Mouse (Mus musculus): Measurements from ENCODE around the gene Ppef2. TPM values are rescaled to one million over a fixed set of nuclear protein-coding genes. Genes with fewer than 3 reads are reported as not detected.
A peak's percentile ranks its signal among the peaks of the same experiment; 100 is the strongest.

Gene Ppef2
- 4.7 and 5.5 TPM in 2 replicates for total RNA-seq (2015)
- total RNA-seq (2017) = 2.7 TPM in 2 replicates

DNA sequence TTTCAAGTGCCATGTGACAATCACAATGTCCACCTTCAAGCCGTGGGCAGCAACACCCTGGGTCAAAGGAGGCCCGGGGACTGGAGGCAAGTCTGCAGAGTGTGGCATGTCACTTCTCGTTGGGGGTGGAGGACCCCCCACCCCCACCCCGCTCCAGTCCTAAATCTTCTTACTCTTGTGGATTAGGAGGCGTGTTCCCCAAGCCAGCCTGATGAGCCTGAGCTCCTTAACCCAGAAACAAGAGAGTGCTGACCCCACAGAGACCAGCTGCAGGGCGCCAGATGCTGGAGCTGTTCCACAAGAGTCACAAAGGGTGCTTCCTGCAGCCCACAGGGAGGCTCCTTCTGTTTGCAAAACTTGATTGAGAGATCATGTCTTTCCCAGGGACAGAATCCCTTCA is at the start of gene Ppef2:
Ppef2 (minus strand) TSS at position 61 of the 400 bp plus-strand sequence.
- peak; percentile 19; the same call in 1 of the 2 replicates for ATAC-seq (ENCODE audit: poor library complexity, severe bottlenecking)

DNA sequence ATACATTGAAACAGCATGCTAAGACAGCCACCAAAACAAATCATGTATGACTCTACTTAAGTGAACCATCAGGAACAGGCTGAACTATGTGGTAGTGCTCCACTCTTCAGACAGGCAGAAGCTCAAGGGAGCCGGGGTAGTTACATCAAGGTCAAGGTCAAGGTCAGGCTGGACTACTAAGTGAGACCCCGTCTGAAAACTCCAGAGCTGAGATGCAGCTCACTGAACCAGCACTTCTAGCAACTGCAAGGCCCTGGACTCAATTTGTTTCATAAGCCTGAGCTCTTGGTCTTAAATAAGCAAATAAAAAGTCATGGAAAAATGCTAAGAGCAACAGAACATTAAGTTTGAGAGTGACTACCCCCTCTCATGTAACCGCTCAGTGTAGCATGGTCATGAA is 48.2 kb upstream of the Ppef2 start:
- no peak for ATAC-seq (ENCODE audit: poor library complexity, severe bottlenecking)

DNA sequence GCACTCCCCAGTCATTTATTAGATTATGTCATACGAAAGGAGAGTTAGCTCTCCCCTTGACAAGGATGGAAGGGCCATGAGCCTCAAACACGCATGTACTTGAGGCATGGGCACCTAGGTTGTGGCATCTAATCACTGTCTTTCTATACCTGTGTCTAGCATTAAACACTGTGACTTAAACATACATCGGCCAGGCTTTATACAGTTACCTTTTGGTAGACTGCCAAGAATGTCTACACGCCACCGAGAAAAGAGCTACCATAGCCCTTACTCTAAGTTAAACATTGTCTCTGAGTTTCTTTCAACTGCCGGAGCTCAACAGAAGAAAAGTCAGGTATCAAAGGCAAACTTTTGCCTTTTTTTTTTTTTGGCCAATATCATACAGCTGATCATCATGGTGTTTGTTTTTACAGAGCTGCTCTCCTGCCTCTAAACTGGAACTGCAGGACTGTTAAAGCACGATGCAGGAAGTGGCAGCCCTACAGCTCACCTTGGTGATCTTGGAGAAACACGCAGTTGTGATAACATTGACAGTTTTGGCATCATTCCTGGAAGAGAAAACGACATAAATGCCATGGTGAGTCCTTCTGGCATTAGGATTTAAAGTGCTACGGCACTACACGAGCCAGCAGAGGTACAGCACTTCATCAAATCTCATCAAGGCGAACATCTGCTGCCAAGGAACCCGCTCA is 46.2 kb upstream of the Ppef2 start:
- ATAC-seq (ENCODE audit: poor library complexity, severe bottlenecking) = no peak

DNA sequence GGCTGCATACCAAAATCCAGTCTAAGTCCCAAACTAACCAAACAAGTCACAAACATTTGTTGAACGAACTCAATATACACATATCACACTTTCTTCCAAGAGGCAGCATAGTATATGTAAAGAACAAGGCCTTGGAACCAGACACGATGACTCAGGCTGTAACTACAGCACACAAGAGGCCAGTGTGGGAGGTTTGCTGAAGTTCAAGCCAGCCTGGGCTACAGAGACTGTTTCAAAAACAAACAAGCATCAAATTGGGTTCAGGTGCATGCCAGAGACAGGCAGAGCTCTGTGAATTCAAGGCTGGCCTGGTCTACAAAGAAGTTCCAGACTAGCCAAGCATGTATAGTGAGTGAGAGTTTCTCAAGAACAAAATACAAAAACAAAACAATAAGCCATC is 38.4 kb upstream of the Ppef2 start:
- ATAC-seq (ENCODE audit: poor library complexity, severe bottlenecking) = no peak

DNA sequence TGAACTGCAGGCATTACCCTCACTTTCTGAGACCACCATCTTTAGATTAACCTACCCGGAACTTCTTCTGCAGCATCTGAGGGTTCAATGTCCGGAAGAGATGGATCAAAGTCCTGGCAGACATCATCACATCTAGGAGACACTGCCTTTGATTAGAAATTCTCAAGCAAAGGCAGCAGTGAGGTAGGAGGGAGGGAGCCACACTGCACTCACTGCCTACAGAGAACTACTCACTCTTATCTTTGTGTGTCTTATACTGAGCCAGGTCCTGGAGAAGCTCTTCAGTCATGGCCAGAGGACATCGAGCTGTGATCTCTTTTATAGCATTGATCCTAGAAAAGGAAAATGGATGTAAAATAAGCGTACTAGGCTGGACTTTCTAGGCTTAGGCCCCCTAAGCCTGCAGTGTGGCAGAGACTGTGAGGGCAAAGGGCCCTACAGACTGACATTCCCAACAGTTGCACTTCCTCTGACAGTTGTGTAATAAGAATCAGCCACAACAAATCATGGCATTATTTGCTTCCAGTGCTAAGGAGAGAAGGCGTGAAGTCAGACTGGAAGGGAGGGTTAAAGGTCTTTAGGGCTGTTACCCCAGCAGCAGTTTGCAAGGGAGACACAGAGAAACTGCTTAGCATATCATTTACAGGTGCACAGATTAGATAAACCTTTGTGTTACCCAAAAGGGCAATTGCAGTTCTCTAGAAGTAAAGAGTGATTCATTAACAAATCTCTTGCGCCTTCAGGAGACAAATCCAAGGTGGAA is 35.8 kb upstream of the Ppef2 start:
- peak; percentile 33; the same call in 1 of the 2 replicates for ATAC-seq (ENCODE audit: poor library complexity, severe bottlenecking)

DNA sequence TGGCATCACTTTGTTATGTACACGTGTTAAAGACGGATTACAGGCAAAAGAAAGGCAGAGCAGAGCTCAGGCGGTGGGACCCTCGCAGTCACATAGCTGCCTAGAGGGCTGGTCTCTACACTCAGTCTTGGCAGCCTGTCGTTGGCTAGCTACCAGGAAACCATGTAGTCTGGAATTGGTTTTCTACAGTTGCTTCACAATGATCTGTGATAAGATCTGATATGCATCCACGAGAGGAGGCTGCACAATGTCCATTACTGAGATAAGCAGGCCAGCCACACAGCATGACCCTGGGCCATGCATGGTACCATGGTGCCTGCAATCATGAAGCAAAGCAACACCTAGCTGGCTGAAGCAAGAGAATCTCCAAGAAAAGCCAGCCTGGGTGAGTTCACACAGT is 31.8 kb upstream of the Ppef2 start:
- no peak for ATAC-seq (ENCODE audit: poor library complexity, severe bottlenecking)

DNA sequence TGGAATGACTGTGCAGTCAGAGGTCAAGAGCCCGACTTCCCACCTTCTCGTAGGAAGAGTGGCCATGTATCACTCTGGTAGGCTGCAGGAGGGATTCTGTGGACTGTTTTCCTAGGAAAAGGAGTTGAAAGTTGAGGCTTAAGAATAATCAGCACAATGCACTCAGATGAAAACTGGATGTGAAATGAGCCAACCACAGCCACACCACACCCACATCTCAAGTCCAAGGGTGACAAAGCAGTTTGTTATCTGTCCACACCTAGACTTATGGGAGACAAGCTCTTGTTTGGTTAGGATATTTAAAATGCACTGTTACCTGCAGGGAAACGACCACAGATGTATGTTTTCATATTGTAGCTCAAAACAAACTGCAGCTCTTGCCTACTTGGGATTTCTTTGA is 27.0 kb upstream of the Ppef2 start:
- ATAC-seq (ENCODE audit: poor library complexity, severe bottlenecking) = peak; percentile 45

DNA sequence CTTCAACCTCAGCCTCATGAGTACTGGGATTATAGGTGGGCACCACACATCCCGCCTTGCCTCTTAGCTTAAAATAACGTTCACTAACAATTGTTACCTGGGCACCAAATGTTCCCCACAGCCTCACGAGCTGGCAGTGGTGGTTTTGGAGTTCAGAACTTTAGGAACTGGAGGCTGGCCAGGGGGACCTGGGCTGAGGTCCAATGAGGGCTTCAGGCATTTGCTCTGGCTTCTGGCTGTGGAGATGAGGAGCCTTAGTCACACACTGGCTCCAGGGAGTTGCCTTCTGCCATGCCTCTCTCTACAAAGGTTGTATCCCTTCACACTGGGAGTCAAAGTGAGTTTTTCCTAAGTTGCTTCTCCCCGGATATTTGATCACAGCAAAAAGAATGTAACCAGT is 26.5 kb upstream of the Ppef2 start:
- ATAC-seq (ENCODE audit: poor library complexity, severe bottlenecking) = no peak

DNA sequence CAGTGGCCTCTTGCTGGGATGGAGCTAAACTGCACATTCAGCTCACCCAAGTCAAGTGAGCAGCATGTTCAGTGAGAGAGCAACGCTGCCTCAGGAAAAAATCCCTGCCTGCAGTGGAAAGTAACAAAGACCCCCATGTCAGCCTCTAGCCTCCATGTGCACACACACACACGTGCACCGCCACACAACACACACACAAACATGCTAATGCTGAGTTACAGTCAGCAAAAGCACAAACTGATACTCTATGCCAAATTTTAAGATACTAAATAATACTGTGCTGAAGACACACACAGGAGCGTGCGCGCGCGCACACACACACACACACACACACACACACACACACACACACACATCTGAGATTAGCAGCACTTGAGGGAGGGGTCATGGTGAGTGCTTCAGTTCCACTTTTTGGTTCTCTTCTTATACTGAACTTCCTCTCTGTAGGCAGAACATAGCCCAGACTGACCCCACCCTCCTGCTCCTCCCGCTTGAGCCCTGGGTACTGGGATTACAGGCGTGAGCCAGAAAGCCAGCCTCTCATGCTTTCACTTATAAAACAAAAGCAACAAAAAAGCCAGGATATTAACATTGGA is 23.0 kb upstream of the Ppef2 start:
- peak; percentile 72 for ATAC-seq (ENCODE audit: poor library complexity, severe bottlenecking)

DNA sequence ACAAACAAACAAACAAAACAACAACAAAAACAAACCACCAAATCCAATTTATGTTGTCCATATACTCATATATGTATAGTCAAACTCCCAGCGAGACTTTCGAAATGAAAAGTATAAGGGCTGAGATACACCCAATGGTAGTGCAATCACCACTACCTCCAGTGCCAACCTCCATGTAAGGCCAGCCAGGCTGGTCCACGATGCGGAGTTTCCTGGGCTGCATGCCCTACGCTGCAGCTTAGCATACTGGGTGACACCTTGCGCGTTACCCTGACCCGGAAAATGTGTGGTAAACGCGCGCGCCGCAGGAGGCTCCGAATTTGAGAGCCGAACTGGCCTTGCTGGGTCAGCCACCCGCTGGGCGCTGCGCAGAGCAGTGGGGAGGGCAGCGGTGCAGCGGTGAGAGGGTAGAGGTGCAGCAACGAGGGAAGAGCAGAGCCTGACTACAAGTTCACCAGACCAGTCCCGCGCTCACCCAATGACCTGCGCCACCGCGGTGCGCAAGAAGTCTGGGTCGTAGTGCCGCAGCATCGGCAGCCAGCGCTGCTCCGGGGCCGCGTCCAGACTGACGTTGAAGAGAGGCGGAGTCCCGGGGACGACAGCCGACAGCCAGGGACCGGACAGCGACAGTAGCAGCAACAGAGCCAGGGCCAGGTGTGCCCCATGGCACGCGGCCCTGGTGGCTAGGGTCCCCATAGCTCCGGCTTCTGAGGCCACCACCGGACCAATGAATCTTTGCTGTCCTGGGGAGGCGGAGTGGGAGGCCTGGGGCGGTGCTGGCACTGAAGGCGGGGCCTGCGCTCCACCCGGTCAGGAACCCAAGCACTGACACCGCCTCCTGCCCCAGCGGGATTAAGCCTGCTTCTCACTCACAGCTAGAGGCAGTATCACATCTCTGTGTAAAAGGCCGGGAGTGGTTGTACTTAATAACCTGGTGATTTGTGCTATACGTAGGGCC is 21.6 kb upstream of the Ppef2 start, which contains the start of gene Naaa:
Naaa (minus strand) TSS at position 734 of the 958 bp plus-strand sequence.
- peak; percentile 83 for ATAC-seq (ENCODE audit: poor library complexity, severe bottlenecking)

DNA sequence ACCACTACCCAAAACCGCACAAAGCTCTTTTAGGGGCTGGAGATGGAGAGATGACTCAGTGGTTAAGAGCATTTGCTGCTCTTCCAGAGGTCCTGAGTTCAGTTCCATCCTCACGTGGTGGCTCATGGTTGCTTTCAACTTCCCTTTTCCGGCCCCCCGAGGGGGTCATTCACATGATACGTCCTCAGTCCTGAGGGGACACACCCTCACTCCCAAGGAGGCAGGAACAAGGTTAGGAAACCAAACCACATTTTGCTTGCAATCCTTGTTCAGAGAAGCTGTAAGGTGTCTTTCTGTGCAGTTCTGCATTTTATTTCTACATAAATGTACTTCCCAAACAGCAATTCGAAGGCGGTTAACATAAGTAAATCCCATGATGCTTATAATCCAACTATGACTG is 14.4 kb upstream of the Ppef2 start:
- peak; percentile 93 for ATAC-seq (ENCODE audit: poor library complexity, severe bottlenecking)

DNA sequence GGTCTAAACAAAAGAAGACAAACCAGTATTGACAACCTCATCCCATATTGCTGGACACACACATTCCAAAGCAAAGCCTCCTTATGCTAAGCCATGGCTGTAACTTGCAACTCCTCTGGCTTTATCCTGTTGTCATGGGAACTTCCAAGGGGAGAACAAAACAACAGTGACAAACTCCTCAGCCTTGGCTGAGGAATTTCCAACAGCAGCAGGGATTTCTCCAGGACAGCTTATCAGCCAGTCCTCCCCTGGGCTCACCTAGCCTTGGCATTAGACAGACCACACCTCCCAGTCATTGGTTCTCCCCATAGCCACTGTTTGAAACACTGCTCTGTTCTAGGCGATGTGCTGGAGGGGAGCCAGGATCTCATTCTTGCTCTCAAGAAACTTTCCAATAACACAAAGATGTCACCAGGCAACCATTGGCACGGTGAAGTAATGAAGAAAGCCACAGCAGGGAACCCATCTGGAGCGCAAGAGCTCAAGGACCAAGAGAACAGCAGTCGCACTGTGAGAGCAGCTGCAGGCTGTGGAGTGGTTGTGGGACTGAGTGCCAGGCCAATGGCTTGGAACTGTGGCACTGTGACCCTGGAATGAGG is 7.8 kb upstream of the Ppef2 start:
- no peak for ATAC-seq (ENCODE audit: poor library complexity, severe bottlenecking)

DNA sequence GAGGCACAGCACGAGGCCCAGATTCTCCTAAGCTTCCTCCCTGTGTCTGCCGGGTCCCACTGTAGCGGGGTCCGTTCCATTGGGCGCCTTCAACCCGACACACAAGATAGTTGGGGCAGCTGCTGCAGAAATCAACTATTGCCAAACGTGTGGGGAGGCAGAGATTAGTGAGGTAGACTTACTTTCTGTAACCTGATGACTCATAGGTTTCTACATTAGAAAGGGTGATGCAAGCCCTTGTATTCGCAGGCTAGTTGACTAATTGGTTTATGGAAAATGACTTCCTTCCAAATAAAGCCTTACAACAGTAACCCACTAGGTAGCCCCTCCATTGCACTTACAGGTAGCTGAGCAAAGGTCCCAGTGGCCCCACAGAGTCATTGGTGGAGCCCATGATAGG is 6.6 kb upstream of the Ppef2 start:
- peak; percentile 33 for ATAC-seq (ENCODE audit: poor library complexity, severe bottlenecking)

DNA sequence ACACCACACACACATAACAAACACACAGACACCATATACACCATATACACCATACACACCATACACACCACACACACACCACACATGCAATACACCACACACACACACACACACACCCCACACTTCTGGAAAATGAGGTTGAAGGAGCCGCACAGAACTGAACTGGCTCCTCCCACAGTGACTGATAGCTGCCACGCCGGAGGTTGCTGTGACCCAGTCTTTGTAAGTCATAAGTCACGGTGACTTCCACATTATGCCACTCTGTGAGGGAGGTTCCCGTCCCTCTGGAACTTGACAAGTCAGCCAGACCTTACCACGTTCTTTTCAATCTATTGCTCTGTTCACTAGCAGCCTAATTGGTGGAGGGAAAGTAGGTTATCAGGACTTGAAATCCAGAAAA is 1.6 kb downstream of the Ppef2 start:
- peak; percentile 76 for ATAC-seq (ENCODE audit: poor library complexity, severe bottlenecking)

DNA sequence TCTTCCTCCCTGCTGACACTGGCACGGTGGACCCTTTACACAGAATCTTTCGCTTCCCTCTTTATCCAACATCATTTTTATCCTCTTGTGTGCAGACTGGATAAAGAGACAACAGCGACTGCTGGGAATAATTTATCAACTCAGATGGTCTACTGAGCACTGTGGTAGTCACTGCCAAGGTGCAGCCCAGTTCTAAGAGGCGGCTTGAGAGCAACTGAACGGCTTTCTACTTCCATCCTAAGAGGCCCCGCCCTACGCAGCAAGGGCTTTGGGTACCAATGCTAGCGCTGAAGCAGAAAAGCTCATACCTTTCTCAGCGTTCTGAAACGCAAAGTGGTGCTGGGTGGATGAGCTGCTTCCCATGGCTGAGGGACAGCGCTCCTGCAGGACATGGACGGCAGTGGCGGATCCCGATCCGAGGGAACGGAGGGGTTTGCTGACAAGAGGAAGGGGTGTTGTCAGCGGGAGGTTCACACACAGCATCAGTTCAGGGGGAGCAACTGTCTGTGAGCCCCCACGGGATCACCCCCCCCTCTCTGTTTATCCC is 3.2 kb downstream of the Ppef2 start:
- no peak for ATAC-seq (ENCODE audit: poor library complexity, severe bottlenecking)

DNA sequence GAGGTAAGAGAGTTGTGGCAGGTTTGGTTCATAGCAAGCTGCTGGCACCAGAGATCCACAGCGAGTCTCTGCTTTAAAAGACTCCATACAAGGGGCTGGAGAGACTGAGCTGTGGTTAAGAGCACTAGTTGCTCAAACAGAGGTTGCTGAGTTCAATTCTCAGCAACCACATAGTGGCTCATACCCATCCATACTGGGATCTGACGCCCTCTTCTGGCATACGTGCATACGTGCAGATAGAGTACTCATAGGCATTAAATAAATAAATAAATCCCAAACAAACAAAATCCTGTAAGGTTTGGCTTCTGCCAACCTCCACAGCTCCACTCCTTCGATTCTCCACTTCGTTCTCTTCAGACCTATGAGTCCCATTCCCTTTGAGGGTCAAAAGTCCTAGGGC is 4.0 kb downstream of the Ppef2 start:
- no peak for ATAC-seq (ENCODE audit: poor library complexity, severe bottlenecking)

DNA sequence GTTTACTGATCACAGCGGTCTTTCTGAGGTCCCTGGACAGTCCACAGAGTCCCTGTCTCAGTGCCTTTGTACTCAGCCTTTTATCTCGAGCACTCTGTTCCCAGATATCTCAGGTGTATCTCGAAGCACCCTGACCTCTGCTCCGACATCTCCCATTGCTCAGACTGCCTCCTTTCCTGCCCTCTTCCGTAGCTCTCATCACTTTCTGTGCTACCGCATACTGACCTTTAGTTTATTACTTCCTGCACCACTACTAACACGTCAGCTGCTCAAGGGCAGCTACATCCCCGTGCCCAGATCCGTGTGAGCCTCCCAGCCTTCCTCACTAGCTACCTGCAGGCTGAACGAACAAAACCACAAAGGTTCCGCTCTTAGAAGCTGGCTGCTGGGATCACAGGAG is 7.5 kb downstream of the Ppef2 start:
- ATAC-seq (ENCODE audit: poor library complexity, severe bottlenecking) = no peak

DNA sequence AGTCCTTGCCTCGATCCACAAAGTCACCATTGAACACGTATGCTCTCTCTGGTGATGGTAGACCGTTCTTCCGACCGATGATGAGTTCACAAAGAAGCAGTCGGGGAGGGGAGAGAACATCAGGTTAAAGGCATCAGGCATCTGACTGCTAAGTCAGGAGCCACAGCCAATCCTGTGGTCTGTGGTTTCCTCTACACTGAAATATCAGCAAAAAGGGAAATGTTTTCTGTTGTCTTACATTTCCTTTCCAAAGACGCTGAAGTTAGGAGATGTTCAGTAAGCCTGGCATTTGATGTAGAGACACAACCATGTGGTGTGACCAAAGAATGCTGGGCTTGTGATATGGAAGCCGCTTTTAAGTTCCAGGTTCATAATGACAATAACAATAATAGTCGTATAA is 10.6 kb downstream of the Ppef2 start:
- peak; percentile 95 for ATAC-seq (ENCODE audit: poor library complexity, severe bottlenecking)

DNA sequence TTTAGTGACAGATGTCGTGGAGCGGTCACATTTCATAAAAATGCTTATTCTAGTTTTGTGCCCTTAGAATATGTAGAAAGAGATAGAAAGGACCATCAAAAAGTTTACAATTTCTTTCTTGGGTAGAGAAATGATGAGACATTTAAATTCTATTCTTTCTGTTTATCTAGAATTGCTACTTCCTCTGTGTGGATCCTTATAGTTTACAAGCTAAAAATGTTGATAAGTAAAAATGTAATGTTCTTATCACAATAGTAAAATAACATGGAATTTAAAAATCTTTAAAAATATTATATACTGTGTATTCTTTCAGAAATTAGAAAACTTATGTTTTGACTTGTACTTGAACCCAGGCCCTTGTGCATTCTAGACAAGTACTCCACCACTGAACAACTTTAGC is 11.2 kb downstream of the Ppef2 start:
- no peak for ATAC-seq (ENCODE audit: poor library complexity, severe bottlenecking)

DNA sequence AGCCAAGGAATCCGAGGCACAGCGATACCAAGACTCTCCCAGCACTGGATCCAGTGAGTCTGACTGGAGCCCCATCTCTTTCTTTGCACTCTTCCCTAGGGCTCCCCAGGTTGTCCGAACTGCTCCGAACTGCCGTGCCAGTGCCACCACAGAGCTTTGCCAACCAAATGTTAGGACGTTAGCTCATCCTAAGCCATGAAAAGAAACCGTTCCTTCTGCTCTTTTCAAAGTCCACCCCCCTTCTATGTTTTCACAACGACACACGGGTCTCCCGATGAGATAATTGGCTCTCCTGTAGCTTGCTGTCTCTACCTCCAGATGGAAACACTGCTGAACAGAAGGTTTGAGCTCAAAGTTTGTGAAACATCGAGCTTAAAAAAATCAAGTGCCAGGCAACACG is 15.3 kb downstream of the Ppef2 start:
- ATAC-seq (ENCODE audit: poor library complexity, severe bottlenecking) = no peak
